Mouse (Mus musculus) lung, postnatal 0 days (tissue): ENCODE measurements around the gene Vti1b. TPM values are rescaled to one million over a fixed set of nuclear protein-coding genes. Genes with fewer than 3 reads are reported as not detected.
A peak's percentile ranks its signal among the peaks of the same experiment; 100 is the strongest.

ENCODE experiments used
- ATAC-seq: fragments of 200-750 bp; cut with Nextera tagmentation; 2 replicates; pipeline ENCODE4 v1.8.0; 2017; ENCODE audit warnings: moderate library complexity
- DNase-seq: peaks from one replicate; pipeline ENCODE4 v3.0.0-alpha.2; 2016; ENCODE audit warnings: low spot score
- H3K27ac ChIP-seq: fragments of 300-500 bp; sonication (generic); 2 replicates; pipeline ENCODE4 v1.5.1; 2014; ENCODE audit warnings: antibody characterized with exemption, mild to moderate bottlenecking, low read length, mixed read lengths
- H3K27me3 ChIP-seq: fragments of 300-500 bp; sonication (generic); replicated peaks from 2 replicates; pipeline ENCODE4 v1.6.1; 2014; ENCODE audit warnings: low read length, mixed read lengths; ENCODE audit not compliant: insufficient read depth
- H3K36me3 ChIP-seq: fragments of 300-500 bp; sonication (generic); 2 replicates; pipeline ENCODE4 v1.6.1; 2014; ENCODE audit warnings: low read length, mixed read lengths; ENCODE audit not compliant: insufficient read depth
- H3K4me1 ChIP-seq: fragments of 300-500 bp; sonication (generic); 2 replicates; pipeline ENCODE4 v1.6.1; 2014; ENCODE audit warnings: antibody characterized with exemption, low read depth, low read length, mixed read lengths; ENCODE audit not compliant: insufficient read depth
- H3K4me2 ChIP-seq: fragments of 300-500 bp; sonication (generic); replicated peaks from 2 replicates; pipeline ENCODE4 v1.6.1; 2014; ENCODE audit warnings: low read depth, mild to moderate bottlenecking, low read length, moderate library complexity, mixed read lengths
- H3K4me3 ChIP-seq: fragments of 300-500 bp; sonication (generic); 2 replicates; pipeline ENCODE4 v1.5.1; 2014; ENCODE audit warnings: low read depth, low read length
- H3K9ac ChIP-seq: fragments of 300-500 bp; sonication (generic); replicated peaks from 2 replicates; pipeline ENCODE4 v1.6.1; 2014; ENCODE audit warnings: low read depth, mild to moderate bottlenecking
- H3K9me3 ChIP-seq: fragments of 300-500 bp; sonication (generic); 2 replicates; pipeline ENCODE4 v1.6.1; 2016; ENCODE audit warnings: low read length, mixed read lengths
- CTCF ChIP-seq: IDR thresholded peaks from 2 replicates; pipeline ENCODE4 v1.5.1; 2016; ENCODE audit warnings: antibody characterized with exemption, mild to moderate bottlenecking
- EP300 ChIP-seq: IDR thresholded peaks from 2 replicates; pipeline ENCODE4 v1.6.1; 2016; ENCODE audit warnings: antibody characterized with exemption, mild to moderate bottlenecking, control low read depth
- WGBS: fragments of 180-500 bp; shearing (Covaris S2); extraction: QIAGEN DNeasy Blood & Tissue Kit; methylation state at CpG from one replicate; pipeline ENCODE4 v1.1.7; 2014; 5-methylcytosine and 5-hydroxymethylcytosine counted together
- polyA plus RNA-seq: library from polyadenylated mRNA; unstranded; fragments of >200 nt; fragmentation: Nextera tagmentation; extraction: Ambion mirVana; gene quantifications from 2 replicates; pipeline ENCODE4 v1.2.1, GENCODE M21; 2015

Vti1b gene
- polyA plus RNA-seq, 1 experiment from 2014 or later, result 80.6 TPM

GRCm38 (mm10) chr12:79141384-79141783 lies 31.1 kb downstream of the Vti1b start:
- no peaks in the 10 kb centered on the region for H3K36me3 ChIP-seq
- H3K4me3 ChIP-seq, result no peak overlapping the region
- no peak overlapping the region for H3K4me2 ChIP-seq
- no peak overlapping the region for H3K27ac ChIP-seq
- ATAC-seq (no peak), DNase-seq (no peak)
- TF ChIP-seq EP300 (no peak), CTCF (no peak)
- H3K9ac ChIP-seq, result no peak overlapping the region
- no peaks in the 10 kb centered on the region for H3K9me3 ChIP-seq
- H3K27me3 ChIP-seq, result no peaks in the 10 kb centered on the region
- no peaks in the 10 kb centered on the region for H3K4me1 ChIP-seq

GRCm38 (mm10) chr12:79140811-79141210 lies 31.7 kb downstream of the Vti1b start:
- no peak overlapping the region for H3K4me3 ChIP-seq
- H3K9ac ChIP-seq, result no peak overlapping the region
- ATAC-seq (no peak), DNase-seq (peak; percentile 53)
- H3K27ac ChIP-seq, result no peak overlapping the region
- H3K9me3 ChIP-seq, result no peaks in the 10 kb centered on the region
- 79% methylated on average over 2 of the region's 2 CpGs for WGBS
- H3K27me3 ChIP-seq, result no peaks in the 10 kb centered on the region
- H3K4me1 ChIP-seq, result no peaks in the 10 kb centered on the region
- H3K36me3 ChIP-seq, result no peaks in the 10 kb centered on the region
- TF ChIP-seq EP300 (no peak), CTCF (no peak)
- H3K4me2 ChIP-seq, result no peak overlapping the region

GRCm38 (mm10) chr12:79139417-79139816 lies 33.0 kb downstream of the Vti1b start:
- Histone ChIP-seq H3K27ac (peak overlapping the region; percentile 14; the same call in 1 of the 2 replicates), H3K4me3 (no peak overlapping the region), H3K9ac (no peak overlapping the region), H3K27me3 (no peaks in the 10 kb centered on the region), H3K36me3 (no peaks in the 10 kb centered on the region), H3K9me3 (no peaks in the 10 kb centered on the region), H3K4me2 (no peak overlapping the region), H3K4me1 (no peaks in the 10 kb centered on the region)
- ATAC-seq (peak; percentile 37; the same call in 1 of the 2 replicates), DNase-seq (peak; percentile 53)
- TF ChIP-seq CTCF, result no peak
- no peak for TF ChIP-seq EP300
- WGBS, result 32% methylated on average over 1 of the region's 1 CpGs

GRCm38 (mm10) chr12:79138999-79139398 lies 33.5 kb downstream of the Vti1b start:
- no peaks in the 10 kb centered on the region for H3K36me3 ChIP-seq
- H3K9ac ChIP-seq, result no peak overlapping the region
- H3K4me2 ChIP-seq, result no peak overlapping the region
- H3K27ac ChIP-seq, result peak overlapping the region; percentile 14; the same call in 1 of the 2 replicates
- peak; percentile 79 for ATAC-seq
- H3K27me3 ChIP-seq, result no peaks in the 10 kb centered on the region
- H3K4me1 ChIP-seq, result no peaks in the 10 kb centered on the region
- DNase-seq, result peak; percentile 47
- no peaks in the 10 kb centered on the region for H3K9me3 ChIP-seq
- H3K4me3 ChIP-seq, result no peak overlapping the region
- TF ChIP-seq CTCF (no peak), EP300 (peak; percentile 60; the same call in 1 of the 2 replicates)

GRCm38 (mm10) chr12:79136949-79137348 lies 35.5 kb downstream of the Vti1b start:
- WGBS, result 81% methylated on average over 7 of the region's 7 CpGs
- H3K36me3 ChIP-seq, result no peaks in the 10 kb centered on the region

GRCm38 (mm10) chr12:79135105-79135504 lies 37.4 kb downstream of the Vti1b start:
- H3K36me3 ChIP-seq, result no peaks in the 10 kb centered on the region
- no peaks in the 10 kb centered on the region for H3K4me1 ChIP-seq
- ATAC-seq (no peak), DNase-seq (no peak)
- H3K27ac ChIP-seq, result no peak overlapping the region
- H3K27me3 ChIP-seq, result peaks cover 13% of the 10 kb centered on the region; the same call in 1 of the 2 replicates
- no peak overlapping the region for H3K4me3 ChIP-seq
- H3K9ac ChIP-seq, result no peak overlapping the region
- H3K4me2 ChIP-seq, result no peak overlapping the region
- TF ChIP-seq EP300, result no peak
- TF ChIP-seq CTCF, result no peak
- 30% methylated on average over 4 of the region's 4 CpGs for WGBS
- no peaks in the 10 kb centered on the region for H3K9me3 ChIP-seq

More at GRCm38 (mm10) chr12:79136949-79137348, 35.5 kb downstream of the Vti1b start:
- H3K27me3 ChIP-seq, result no peaks in the 10 kb centered on the region
- no peaks in the 10 kb centered on the region for H3K9me3 ChIP-seq
- H3K4me2 ChIP-seq, result no peak overlapping the region
- no peak for TF ChIP-seq CTCF
- TF ChIP-seq EP300, result no peak
- H3K4me3 ChIP-seq, result no peak overlapping the region
- no peak overlapping the region for H3K27ac ChIP-seq
- ATAC-seq (no peak), DNase-seq (no peak)
- no peak overlapping the region for H3K9ac ChIP-seq
- H3K4me1 ChIP-seq, result no peaks in the 10 kb centered on the region

- DNase-seq (no peak), ATAC-seq (no peak)
- H3K9me3 ChIP-seq, result no peaks in the 10 kb centered on the region
- H3K27me3 ChIP-seq, result peaks cover 13% of the 10 kb centered on the region; the same call in 1 of the 2 replicates
- no peaks in the 10 kb centered on the region for H3K4me1 ChIP-seq
- no peak overlapping the region for H3K27ac ChIP-seq
- H3K9ac ChIP-seq, result no peak overlapping the region
- 37% methylated on average over 8 of the region's 8 CpGs for WGBS
- TF ChIP-seq EP300, result no peak
- TF ChIP-seq CTCF, result no peak
- no peak overlapping the region for H3K4me3 ChIP-seq
- no peak overlapping the region for H3K4me2 ChIP-seq
- no peaks in the 10 kb centered on the region for H3K36me3 ChIP-seq
These were observed 37.8 kb downstream of the Vti1b start for GRCm38 (mm10) chr12:79134676-79135075.
